Mouse (Mus musculus): ENCODE measurements around the gene Actg2. TPM values are rescaled to one million over a fixed set of nuclear protein-coding genes. Genes with fewer than 3 reads are reported as not detected.
"Not testable (repeated sequence)": the region's sequence is repeated elsewhere in the genome, so short reads cannot be mapped to it uniquely, and the experiment has no call there.

Gene Actg2
- polyA plus RNA-seq (2012; rRNA removed) (5.1 and 5.3 TPM in 2 replicates), polyA plus RNA-seq (2014; fragmentation: Nextera tagmentation; extraction: Ambion mirVana) (5.5 and 5.6 TPM in 2 replicates)

DNA sequence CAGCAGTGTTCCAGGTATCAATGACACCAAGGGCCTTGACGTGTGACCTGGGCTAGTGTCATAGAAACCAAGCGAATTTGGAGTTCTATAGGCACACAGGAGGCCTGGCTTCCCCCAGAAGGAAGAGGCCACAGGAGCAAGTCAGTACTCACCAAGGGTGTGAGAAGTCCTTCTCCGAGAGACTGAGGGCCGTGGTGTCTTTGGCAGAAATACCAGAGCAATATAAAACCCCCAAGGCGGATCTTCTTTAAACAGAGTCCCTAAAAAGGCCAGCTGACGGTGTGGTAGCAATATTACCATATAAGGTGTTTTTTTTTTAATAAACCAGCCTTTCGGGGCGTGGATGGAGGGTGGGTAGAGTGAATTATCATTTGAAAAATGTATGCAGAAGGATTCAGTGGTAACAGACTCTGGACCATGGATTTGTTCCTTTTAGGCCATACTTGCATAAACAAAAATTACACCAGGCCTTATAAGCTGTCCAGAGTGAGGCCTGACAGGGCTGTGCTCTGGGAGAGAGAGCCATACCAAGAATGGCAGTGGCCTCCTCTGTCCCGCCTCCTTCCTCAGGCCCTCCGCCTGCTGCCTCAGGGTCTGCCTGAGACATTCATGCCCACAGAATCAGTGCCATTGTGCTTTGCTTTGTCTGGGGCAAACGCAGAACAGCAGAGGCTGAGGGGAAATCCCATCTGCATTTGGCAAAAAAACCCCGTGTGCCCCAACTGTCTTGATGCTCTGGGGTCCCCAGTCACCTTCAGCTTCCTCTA, at the start of gene Actg2:
TSS of gene Actg2 (minus strand) at position 238 of the 767 bp plus-strand sequence.
- whole genome bisulfite sequencing, result 61% methylated on average over 12 of the region's 12 CpGs
- no peak within 1 kb of the TSS for H3K9ac ChIP-seq (ENCODE audit: low read depth, low read length, severe bottlenecking)
- no peak within 1 kb of the TSS for H3K4me3 ChIP-seq (replicated peaks; ENCODE audit: low read length)
- ATAC-seq (ENCODE audit: low FRiP score, low read depth) (no peak), DNase-seq (ENCODE audit: low spot score) (no peak)
- H3K36me3 ChIP-seq (ENCODE audit: control insufficient read depth, insufficient read depth, low read length), result no peaks in the 10 kb centered on the region
- peaks cover 4% of the 10 kb centered on the region; the same call in 1 of the 2 replicates for H3K4me1 ChIP-seq (ENCODE audit: control insufficient read depth, insufficient read depth, low read length)
- no peak within 1 kb of the TSS for H3K4me2 ChIP-seq (replicated peaks; ENCODE audit: low read depth, low read length, severe bottlenecking)
- TF ChIP-seq POLR2A (IDR thresholded peaks at IDR 0.05; ENCODE audit: borderline replicate concordance, extremely low read depth, insufficient read depth, insufficient read length), result no peak
- no peaks in the 10 kb centered on the region for H3K9me3 ChIP-seq (ENCODE audit: control insufficient read depth, low read length)
- no peaks in the 10 kb centered on the region for H3K27me3 ChIP-seq (ENCODE audit: control insufficient read depth, insufficient read depth, low read length)
- H3K27ac ChIP-seq (replicated peaks; ENCODE audit: low read depth, low read length), result peak within 1 kb of the TSS; percentile 28; the same call in 1 of the 2 replicates

- 86% methylated on average over 9 of the region's 9 CpGs for WGBS
- not testable (repeated sequence) for DNase-seq (ENCODE audit: low spot score); H3K36me3 ChIP-seq (ENCODE audit: control insufficient read depth, insufficient read depth, low read length); H3K9ac ChIP-seq (ENCODE audit: low read depth, low read length, severe bottlenecking); H3K27ac ChIP-seq (replicated peaks; ENCODE audit: low read depth, low read length); H3K4me2 ChIP-seq (replicated peaks; ENCODE audit: low read depth, low read length, severe bottlenecking); H3K27me3 ChIP-seq (ENCODE audit: control insufficient read depth, insufficient read depth, low read length); H3K4me3 ChIP-seq (replicated peaks; ENCODE audit: low read length); H3K4me1 ChIP-seq (ENCODE audit: control insufficient read depth, insufficient read depth, low read length); H3K9me3 ChIP-seq (ENCODE audit: control insufficient read depth, low read length); ATAC-seq (ENCODE audit: low FRiP score, low read depth)
Observed at GRCm38 (mm10) chr6:83585328-83585727, 49.3 kb upstream of the Actg2 start.

DNA sequence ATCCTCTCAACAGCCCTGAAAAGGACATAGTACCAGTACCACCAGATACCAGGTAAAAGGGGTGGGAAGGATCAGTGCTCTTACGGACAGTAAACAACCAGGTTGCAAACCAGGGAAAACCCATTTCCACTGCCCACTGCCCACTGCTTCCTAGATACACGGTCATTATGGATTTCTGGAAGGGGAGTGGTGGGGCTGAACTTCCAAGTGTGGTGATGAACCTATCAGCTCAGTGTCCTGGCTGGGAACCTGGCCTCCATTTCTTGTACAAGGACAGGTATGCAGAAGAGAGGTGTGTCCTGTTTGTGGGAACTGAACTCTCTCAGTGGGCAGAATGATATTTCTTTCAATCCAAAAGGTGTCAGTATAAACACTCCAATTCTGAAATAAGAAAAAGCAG, 47.5 kb upstream of the Actg2 start:
- no peaks in the 10 kb centered on the region for H3K36me3 ChIP-seq (ENCODE audit: control insufficient read depth, insufficient read depth, low read length)
- WGBS, result 83% methylated on average over 2 of the region's 2 CpGs
- no peaks in the 10 kb centered on the region for H3K27me3 ChIP-seq (ENCODE audit: control insufficient read depth, insufficient read depth, low read length)
- no peak overlapping the region for H3K4me3 ChIP-seq (replicated peaks; ENCODE audit: low read length)
- no peak for TF ChIP-seq POLR2A (IDR thresholded peaks at IDR 0.05; ENCODE audit: borderline replicate concordance, extremely low read depth, insufficient read depth, insufficient read length)
- H3K9me3 ChIP-seq (ENCODE audit: control insufficient read depth, low read length), result no peaks in the 10 kb centered on the region
- no peak overlapping the region for H3K9ac ChIP-seq (ENCODE audit: low read depth, low read length, severe bottlenecking)
- ATAC-seq (ENCODE audit: low FRiP score, low read depth), result no peak
- H3K4me1 ChIP-seq (ENCODE audit: control insufficient read depth, insufficient read depth, low read length), result no peaks in the 10 kb centered on the region
- DNase-seq (ENCODE audit: low spot score), result no peak
- no peak overlapping the region for H3K27ac ChIP-seq (replicated peaks; ENCODE audit: low read depth, low read length)
- H3K4me2 ChIP-seq (replicated peaks; ENCODE audit: low read depth, low read length, severe bottlenecking), result no peak overlapping the region

DNA sequence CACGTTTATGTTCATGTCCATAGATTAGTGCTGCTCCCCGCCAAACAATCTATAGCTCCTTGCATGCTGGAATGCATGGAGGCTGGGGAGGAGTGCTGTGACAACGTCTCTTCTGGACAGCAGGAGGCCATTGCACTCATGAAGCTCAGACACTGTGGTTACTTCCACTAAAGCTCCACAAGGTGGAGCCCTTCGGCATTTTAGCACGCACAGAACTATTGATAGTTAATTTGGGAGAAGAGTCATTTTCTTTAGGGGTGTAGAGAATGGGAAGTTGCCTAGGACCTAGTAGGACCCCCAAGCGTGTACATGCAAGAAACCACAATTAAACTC, 46.8 kb upstream of the Actg2 start:
- 4% methylated on average over 6 of the region's 6 CpGs for WGBS
- Histone ChIP-seq H3K4me3 (replicated peaks; ENCODE audit: low read length) (no peak overlapping the region), H3K9me3 (ENCODE audit: control insufficient read depth, low read length) (no peaks in the 10 kb centered on the region), H3K27me3 (ENCODE audit: control insufficient read depth, insufficient read depth, low read length) (no peaks in the 10 kb centered on the region), H3K4me1 (ENCODE audit: control insufficient read depth, insufficient read depth, low read length) (no peaks in the 10 kb centered on the region), H3K36me3 (ENCODE audit: control insufficient read depth, insufficient read depth, low read length) (no peaks in the 10 kb centered on the region), H3K27ac (replicated peaks; ENCODE audit: low read depth, low read length) (no peak overlapping the region), H3K9ac (ENCODE audit: low read depth, low read length, severe bottlenecking) (no peak overlapping the region), H3K4me2 (replicated peaks; ENCODE audit: low read depth, low read length, severe bottlenecking) (no peak overlapping the region)
- TF ChIP-seq POLR2A (IDR thresholded peaks at IDR 0.05; ENCODE audit: borderline replicate concordance, extremely low read depth, insufficient read depth, insufficient read length), result no peak
- DNase-seq (ENCODE audit: low spot score), result peak; percentile 78
- peak; percentile 44; the same call in 1 of the 2 replicates for ATAC-seq (ENCODE audit: low FRiP score, low read depth)

DNA sequence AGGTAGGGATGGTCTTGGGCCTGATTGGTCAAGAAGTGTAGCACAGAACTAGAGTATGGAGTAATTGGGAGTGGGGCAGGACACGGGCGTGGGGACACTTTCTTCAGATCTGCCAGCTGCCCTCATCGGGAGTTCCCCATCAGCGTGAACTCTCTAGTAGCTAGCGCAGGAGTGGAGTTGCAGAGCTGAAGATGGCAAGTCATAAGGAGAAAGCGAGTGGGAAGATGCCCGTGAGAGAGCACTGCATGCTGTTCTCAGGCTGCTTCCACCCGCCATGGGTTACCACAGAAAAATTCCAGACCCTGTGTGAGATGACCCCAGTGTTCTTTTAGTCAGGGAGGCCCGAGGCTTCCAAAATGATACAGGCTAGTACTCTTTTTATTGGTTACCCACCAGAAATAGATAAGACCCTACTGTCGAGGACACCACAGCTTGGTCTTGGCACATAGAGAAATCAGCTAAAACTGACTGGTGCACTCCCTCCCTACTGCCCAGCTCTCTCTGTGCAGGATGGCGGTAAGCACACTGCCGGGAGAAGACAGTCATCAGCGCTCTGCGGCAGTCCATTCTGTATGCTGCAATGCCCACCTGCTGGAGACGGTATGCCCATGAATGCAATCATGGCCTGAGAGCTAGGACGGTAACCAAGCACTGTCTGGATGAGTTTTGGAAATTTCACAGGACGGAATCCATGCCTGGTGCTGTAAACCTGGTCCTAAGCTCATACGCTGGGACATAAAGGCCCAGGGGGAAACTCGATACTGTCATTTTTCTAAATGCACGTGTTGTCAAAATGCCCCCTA, 46.3 kb upstream of the Actg2 start:
- ATAC-seq (ENCODE audit: low FRiP score, low read depth) (no peak), DNase-seq (ENCODE audit: low spot score) (no peak)
- Histone ChIP-seq H3K9me3 (ENCODE audit: control insufficient read depth, low read length) (no peaks in the 10 kb centered on the region), H3K27ac (replicated peaks; ENCODE audit: low read depth, low read length) (no peak overlapping the region), H3K36me3 (ENCODE audit: control insufficient read depth, insufficient read depth, low read length) (no peaks in the 10 kb centered on the region), H3K4me2 (replicated peaks; ENCODE audit: low read depth, low read length, severe bottlenecking) (no peak overlapping the region), H3K4me3 (replicated peaks; ENCODE audit: low read length) (no peak overlapping the region), H3K4me1 (ENCODE audit: control insufficient read depth, insufficient read depth, low read length) (no peaks in the 10 kb centered on the region), H3K27me3 (ENCODE audit: control insufficient read depth, insufficient read depth, low read length) (no peaks in the 10 kb centered on the region), H3K9ac (ENCODE audit: low read depth, low read length, severe bottlenecking) (no peak overlapping the region)
- no peak for TF ChIP-seq POLR2A (IDR thresholded peaks at IDR 0.05; ENCODE audit: borderline replicate concordance, extremely low read depth, insufficient read depth, insufficient read length)
- WGBS, result 42% methylated on average over 20 of the region's 20 CpGs

All from limb, embryonic 14.5 days (tissue).